Mouse (Mus musculus): ENCODE measurements around the gene Syap1.
"Not testable (repeated sequence)": the region's sequence is repeated elsewhere in the genome, so short reads cannot be mapped to it uniquely, and the experiment has no call there.

Gene Syap1

DNA sequence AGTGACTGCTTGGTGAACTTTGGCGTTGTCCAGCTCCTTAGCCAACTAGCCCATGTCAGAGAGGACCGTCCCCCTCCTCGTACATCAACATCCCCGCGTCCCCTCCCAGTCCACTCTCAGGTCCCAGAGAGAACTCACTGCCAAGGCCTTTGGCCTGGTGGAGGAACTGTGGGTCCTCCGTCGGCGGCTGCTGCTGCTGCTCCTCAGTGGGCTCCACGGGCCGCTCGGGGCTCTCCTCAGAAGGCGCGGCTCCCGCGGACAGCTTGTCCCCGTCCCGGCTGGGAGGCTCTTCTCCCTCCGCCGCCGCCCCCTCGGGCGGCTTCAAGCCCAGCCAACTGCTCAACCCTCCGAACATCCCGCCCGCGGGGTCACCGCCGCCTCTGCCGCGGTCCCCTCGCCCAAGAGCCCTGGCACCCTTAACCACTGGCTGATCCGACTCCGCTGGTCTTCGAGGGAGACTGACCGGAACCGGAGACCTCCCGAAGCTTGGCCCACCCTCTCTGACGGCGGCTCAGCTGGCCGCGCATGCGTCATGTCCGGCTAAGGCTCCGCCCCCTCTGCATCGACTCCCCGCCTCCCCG, at the start of gene Syap1:
TSS of gene Syap1 (minus strand) at position 517 of the 581 bp plus-strand sequence.
- DNase-seq (ENCODE audit: low spot score in 2 of 2), result peak; percentile 86 to 87

DNA sequence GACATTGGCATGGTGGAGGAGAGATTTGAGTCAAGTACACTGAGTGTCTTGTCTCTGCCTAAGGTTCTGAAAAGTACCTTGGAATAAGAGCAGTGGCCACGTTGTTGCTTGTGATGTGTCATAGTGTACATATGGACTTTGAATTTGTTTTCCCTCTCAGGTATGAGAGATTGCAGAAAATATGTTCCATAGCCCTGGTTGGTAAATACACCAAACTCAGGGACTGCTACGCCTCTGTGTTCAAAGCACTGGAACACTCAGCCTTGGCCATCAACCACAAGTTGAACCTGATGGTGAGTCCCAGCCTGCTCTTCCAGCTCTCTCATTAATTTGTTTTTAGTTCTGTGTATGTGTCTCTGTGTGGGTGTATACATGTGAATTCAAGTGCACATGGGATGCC, 43.2 kb upstream of the Syap1 start:
- no peak for DNase-seq (ENCODE audit: low spot score in 2 of 2)

DNA sequence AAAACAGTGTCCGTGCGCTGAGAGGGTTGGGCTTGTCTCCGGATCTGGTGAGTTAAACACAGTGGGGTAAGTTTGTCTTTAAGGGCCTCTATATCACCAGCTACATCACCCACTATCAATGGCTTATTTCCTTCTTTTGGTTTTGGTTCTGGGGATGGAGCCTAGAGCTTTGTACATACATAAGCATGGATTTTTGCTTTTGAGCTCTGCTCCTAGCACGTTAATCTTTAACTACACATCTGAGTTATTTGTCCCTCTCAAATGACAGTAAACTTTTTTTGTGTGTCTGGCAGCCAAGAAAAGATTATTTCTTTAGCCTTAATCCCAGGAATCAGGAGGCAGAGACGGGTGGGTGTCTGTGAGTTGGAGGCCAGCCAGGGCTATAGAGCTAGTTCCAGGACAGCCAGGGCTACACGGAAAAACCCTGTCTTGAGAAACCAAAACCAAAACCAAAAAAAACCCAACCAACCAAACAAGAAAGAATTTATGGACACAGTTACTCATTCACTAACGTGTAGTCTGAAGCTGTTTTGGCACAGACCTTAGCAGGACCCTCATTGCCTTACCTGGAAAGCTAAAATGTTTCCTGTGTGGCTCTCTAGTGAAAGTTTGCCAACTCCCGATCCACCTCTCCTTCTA, 33.4 kb upstream of the Syap1 start:
- DNase-seq (ENCODE audit: low spot score in 2 of 2), result no peak

DNA sequence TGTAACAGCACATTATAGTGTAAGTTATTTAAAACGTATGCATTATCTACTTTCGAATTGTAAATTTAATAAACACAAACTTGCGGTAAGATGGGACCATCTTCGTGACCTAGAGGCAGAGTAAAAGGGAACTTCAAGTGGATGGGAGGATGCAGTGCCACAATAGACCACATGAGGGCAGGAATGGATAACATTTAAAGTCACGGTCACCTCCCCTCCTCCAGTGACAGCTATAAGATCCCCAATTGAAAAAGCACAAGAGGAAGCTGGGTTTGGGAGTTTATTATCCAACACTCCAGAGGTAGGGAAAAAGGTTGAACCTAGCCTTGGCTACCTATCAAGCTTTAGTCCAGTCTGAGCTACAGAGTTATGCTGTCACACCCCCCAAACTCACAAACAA, 27.4 kb upstream of the Syap1 start:
- peak; percentile 43 to 62 for DNase-seq (ENCODE audit: low spot score in 2 of 2)

DNA sequence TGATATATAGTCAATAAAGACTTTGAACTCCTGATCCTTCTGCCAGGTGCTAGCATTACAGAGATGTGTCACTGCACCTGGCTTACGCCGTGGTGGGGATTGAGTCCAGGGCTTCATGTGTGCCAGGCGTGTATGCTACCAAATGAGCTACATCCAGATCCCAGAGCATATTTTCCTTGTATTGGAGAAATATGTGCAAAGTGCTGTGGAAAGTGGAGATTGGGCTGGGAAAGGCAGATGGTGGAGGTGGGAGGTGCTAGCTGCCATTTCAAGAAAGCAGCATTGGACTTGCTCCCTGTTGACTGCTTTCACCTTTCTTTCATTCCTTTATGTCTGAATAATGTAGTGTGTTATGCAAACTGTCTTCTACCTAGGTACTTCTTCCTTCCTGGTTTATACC, 25.4 kb upstream of the Syap1 start:
- no peak for DNase-seq (ENCODE audit: low spot score in 2 of 2)

DNA sequence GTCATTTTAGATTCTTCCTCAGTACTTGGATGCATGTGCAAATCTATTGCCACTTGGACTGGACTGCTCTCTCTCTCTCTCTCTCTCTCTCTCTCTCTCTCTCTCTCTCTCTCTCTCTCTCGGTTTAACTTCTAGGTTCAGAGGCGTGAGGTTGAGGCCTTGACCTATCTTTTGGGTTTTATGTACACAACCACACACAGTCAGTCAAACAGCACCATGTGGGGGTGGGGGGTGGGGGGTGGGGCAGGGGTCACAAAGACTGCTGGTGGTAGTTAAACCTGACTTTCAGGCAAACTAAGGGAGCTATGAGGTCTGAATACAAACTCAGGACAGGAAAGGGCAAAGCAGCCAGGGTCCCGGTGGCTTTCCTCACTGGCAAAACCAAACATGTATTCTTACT, 19.3 kb upstream of the Syap1 start:
- DNase-seq (ENCODE audit: low spot score in 2 of 2), result no peak

DNA sequence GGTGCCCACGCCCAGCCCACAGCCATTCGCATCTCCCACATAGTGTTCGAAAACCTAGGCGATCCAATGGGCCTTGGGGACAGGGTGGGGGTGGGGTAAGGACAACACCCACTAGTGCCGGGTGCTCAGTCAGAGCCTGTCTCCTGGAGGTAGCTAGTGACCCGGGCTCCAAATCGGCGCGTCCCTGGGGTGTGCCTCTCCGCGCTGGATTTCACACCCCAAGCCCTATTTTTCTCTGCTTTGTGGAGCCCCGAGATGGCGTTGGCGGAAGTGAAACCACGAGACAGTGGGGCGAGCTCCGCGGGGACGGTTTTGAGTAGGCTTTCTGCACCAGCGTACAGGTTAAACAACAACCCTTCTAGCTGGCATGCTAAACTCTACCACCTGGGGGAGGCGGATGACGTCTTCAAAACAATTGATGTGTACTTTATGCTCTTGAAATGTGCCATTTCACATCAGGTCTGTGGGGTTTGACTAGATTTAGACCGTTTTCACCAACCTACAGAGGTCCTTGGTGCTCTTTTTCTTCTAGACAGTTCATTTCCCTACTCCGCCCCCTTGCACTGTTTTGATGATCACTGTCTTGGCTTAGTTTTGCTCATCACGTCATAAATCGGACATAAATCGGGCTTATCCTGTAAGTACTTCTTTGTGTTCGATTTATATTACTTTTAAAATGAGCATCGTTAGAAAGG, 13.9 kb upstream of the Syap1 start:
- peak; percentile 42 to 44 for DNase-seq (ENCODE audit: low spot score in 2 of 2)

DNA sequence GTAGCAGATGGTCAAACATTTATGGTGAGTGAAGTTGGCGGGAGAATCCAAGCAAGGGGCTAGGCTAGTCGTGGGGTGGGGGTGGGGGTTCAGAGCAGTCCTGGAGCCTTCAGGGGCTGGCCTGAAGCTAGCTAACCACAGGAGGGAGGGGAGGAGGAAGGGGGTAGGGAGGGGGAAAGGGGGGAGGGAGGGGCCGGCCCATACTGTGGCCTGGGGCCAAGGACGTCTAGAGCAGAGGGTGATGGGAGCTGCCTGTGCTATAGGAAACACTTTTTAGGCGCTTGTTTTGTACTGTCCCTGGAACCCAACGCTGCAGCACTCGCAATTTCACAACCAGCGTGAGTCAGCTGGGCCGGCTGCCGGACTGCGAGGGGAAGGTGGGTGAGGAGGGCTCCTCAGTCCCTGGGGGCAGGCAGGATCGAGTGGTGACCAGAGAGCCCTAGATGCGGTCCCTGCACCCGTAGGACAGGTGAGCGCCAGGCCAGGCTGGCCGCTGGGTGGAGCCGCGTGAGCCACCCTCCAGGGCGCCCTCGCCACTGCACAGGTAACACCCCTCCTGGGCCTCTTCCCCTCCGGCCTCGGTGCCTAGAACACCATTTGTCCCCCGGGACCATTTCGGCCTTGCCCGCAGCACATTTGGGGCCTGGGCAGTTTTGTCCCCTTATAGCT, 13.3 kb upstream of the Syap1 start:
- DNase-seq (ENCODE audit: low spot score in 2 of 2), result peak; percentile 34 to 49

DNA sequence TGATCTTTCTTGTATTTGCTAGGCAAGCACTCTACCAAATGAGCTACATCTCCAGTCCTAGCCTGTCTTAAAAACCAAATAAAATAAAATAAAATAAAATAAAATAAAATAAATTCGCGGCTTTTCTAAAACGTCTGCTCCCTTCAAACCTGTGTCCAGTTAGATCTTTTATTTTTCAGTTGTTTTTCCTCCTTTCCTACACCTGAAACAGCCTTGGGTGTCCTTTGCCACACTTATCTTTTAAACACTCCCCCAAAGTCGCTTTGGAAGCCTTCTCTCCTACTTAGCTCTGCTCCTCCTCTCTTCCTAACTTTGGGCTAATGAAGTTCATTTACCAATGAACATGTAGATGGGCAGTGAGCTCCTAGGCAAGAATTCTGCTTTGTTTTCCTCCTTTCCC, 12.7 kb upstream of the Syap1 start, which contains the start of gene Ctps2:
TSS of gene Ctps2 (plus strand) at position 301 of the 400 bp plus-strand sequence.
- no peak for DNase-seq (ENCODE audit: low spot score in 2 of 2)

DNA sequence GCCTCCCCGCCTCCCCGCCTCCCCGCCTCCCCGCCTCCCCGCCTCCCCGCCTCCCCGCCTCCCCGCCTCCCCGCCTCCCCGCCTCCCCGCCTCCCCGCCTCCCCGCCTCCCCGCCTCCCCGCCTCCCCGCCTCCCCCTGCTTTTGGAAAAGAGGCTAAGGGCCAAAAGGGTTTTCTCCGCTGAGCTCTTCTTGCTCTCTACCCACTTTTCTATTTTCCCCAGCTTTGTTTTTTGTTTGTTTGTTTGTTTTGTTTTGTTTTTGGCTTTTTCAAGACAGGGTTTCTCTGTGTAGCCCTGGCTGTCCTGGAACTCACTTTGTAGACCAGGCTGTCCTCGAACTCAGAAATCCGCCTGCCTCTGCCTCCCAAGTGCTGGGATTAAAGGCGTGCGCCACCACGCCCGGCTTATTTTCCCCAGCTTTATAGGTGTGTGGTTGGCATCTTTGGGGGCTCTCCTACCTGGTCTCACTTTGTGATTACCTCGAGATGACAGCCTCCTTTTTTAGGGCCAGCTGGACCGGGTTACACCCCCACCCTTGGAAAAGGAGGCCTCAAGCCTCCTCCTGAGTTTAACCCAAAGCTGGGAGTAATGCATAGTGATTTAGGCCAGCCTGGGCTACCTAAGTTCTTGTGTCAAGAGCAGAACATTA, 452 bp upstream of the Syap1 start:
- not testable (repeated sequence) for DNase-seq (ENCODE audit: low spot score in 2 of 2)

DNA sequence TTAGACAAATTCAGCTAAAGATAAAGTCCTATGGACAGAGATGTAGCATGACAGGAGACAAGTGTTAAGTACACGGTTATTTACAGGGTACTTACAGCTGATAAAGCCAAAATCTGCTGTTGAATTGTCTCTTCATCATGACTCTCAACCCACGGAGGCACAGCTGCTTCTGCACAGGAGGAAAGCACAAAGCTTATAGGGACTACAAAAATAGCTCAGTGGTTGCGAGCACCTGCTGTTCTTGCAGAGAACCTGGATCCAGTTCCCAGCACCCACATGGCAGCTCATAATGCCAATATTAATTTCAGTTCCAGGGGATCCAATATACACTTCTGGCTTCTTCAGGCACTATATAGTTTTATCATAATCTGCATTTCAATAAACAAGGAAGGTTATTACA, 10.0 kb downstream of the Syap1 start:
- no peak for DNase-seq (ENCODE audit: low spot score in 2 of 2)

DNA sequence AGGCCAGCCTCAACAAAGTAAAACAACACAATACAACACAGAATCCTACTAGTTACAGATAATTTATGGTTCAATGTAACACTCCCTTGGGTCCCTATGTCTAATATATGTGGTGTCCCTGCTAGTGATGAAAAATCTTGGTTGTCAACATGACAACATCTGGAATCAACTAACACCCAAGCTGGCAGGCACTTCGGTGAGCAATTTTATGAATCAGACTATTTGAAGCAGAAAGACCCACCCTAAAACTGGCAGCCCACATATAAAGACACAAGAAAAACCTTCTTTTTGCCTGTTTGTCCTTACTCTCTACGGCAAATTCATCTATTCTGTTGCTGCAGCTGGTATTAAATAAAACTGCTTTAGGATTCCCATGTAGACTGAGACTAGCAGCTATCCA, 14.5 kb downstream of the Syap1 start:
- no peak for DNase-seq (ENCODE audit: low spot score in 2 of 2)

DNA sequence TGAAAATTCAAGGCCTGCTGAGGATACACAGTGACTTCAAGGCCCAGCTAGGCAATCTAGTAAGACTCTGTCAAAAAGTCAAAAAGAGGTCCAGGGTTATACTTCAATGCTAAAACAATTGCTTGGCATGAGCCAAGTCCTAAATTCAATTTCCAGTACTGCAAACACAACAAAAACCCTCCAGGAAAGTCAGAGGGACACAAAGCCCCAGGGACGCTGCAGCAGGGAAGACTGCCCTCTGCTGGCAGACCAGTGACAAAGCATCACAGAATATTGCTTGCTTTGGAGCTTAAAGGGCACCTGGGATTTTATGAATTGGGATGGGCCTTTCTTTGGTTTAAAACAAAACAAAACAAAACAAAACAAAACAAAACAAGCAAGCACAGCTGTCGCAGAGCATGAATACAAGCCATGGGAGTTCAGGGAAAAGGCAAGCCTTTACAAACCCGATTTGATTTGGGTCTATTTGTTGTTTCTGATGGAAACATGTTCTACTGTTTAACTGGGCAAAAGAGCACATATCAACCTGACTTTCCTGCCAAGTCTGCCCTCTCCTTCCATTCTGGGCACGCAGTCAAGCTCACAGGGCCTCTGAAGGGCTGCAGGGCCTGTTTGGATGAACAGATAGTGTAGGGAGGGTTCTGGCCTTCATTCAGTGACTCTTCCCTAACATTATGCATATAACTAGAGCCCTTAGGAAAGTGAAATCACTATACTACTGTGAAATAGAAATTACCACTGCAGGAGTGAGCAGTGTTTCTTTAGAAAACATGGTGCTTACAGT, 16.3 kb downstream of the Syap1 start:
- DNase-seq (ENCODE audit: low spot score in 2 of 2), result peak in 1 of 2 experiments; percentile 31

DNA sequence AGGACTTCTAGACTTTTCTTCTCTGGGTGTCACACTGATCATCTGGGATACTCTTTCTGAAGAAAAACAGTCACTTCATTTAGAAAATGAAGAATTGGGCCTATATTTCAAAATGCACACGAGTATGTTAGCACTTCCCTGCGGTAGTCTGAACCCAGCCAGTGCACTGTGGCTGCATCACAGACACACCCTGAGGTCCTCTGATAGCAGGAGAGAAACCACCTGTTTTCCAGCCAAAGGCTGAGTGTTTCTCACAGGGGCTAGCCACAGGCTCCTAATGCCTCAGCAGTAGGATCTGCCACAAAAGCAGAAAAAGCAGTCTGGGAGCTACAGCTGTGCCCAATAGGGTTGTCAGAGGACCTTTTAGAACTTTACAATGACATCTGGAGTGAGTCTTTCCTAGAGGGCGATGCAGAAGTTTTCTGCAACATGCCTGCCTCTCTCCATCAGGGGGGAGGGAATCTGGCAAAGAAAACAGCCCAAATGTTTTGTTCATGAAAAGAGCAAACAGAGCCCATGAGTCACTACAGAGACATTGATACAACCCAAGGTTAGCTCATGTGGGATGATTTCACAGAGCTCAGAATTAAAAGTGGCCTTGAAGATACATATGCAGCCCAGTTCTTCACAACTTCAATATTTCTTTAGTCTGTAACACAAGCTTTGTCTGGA, 19.8 kb downstream of the Syap1 start:
- DNase-seq (ENCODE audit: low spot score in 2 of 2), result no peak

DNA sequence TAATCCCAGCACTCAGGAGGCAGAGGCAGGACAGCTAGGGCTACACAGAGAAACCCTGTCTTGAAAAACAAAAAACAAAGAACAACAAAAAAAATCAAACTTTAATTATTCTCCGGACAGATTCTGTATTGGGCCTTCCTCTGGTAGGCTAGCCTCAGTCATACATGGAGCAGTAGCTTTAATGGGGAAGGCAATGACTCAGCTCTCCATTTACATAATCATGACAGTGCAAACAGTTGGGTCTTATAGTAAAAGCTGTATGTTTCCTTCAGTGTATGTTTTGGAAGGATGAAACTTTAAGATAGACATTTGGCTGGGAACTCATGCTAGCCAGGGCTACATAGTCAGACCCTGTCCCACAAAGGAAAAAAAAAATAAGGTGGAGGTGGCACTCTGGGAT, 39.6 kb downstream of the Syap1 start:
- no peak for DNase-seq (ENCODE audit: low spot score in 2 of 2)

DNA sequence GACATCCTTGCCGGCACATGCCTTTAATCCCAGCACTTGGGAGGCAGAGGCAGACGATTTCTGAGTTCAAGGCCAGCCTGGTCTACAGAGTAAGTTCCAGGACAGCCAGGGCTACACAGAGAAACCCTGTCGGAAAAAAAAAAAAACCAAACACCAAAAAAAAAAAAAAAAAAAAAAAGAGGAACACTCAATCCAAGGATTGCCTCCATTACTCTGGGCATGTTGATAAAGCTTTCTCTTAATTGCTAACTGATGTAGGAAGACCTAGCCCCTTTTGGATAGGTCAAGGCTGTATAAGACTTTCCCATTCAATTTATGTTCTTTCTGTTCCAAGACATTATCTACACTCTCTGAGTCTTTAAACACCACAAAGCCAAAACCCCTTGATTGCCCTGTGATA, 42.7 kb downstream of the Syap1 start:
- DNase-seq (ENCODE audit: low spot score in 2 of 2), result no peak

DNA sequence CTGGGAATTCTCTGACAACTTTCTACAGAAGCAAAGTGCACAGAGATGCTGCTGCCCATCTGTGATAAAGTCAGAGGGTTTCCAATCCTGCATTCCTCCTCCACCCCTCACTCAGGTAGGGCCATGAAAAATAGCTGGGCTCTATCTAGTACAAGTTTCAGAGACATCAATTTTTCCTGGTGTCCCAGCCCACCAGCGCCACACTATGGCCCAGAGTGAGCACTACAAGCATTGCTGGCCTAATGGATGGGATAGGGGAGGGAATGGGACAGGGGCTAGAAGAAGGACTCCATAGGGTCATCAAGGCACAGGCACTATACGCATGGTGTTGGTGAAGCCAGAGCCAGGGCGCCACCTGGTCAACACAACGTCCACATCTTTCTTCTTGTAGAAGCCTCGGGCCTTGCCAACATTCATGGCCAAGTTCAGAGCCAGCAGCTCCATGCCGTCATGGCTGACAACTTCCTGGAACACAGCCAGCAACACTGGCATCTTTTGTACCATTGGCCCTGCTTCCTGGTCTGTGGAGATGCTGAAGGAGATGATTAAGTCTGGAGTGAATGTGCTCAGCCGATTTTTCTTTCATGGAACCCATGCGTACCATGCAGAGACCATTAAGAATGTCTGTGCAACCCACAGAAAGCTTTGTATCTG, 43.7 kb downstream of the Syap1 start:
- peak in 1 of 2 experiments; percentile 18 for DNase-seq (ENCODE audit: low spot score in 2 of 2)

DNA sequence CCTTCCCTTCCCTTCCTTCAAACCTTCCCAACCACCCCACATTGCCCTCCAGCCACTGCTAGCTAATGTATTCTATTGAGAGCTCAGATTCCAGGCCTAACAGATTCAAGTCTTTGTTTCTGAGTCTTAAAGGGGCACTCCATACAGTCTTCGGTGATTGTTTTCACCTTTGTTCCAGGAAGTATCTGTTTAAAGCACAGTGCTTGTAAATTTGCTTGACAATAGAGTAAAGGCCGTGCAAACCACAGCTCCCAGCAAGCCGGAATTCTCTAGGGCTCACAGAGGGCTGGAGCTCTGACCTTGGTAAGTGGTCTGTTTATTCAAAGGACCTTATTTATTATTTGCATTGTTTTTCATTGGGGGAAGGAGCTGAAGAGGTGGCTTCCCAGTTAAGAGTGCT, 56.1 kb downstream of the Syap1 start:
- DNase-seq (ENCODE audit: low spot score in 2 of 2), result no peak

DNA sequence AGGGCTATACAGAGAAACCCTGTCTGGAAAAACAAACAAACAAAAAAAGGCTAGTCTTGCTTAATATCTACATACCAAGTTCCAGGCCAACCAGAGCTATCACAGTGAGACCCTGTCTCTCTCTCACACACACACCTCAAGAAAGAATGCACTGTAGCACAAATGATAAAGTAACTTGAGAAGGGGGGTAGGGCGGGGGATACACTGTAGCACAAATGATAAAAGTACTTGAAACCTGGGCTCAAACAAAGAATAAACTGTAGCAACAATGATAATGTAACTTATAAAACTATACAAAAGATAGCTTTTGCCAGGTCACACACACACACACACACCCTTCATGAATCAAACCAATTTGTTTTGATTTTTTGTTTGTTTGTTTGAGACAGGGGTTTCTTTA, 56.7 kb downstream of the Syap1 start:
- no peak for DNase-seq (ENCODE audit: low spot score in 2 of 2)

DNA sequence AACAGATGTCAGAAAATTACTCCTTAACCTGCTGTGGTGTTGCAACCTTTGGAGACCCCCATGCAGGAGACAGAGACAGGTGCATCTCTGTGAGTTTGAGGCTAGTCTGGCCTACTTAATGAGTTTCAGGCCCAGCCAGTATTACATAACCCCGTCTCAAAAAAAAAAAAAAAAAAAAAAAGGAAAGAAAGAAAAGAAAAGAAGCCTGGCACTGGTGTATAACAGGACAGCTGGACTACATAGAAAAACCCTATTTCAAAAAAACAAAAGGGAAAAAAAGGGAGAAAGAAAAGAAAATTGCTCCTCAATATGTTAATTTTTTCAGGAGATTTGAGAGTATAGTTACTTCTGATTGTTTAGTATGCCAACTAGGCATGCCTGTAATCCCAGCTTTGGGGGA, 57.2 kb downstream of the Syap1 start:
- DNase-seq (ENCODE audit: low spot score in 2 of 2), result no peak

All from right cerebral cortex, postnatal 10 days (tissue).